Mouse (Mus musculus) heart, embryonic 15.5 days (tissue): ENCODE data around the gene Ubr3. TPM values are rescaled to one million over a fixed set of nuclear protein-coding genes. Genes with fewer than 3 reads are reported as not detected.
A peak's percentile ranks its signal among the peaks of the same experiment; 100 is the strongest.
"Not testable (repeated sequence)": the region's sequence is repeated elsewhere in the genome, so short reads cannot be mapped to it uniquely, and the experiment has no call there.

Experiments
- ATAC-seq: fragments of 200-750 bp; cut with Nextera tagmentation; replicated peaks from 2 replicates; pipeline ENCODE4 v1.8.0; 2017; ENCODE audit warnings: low read depth, moderate TSS enrichment; ENCODE audit not compliant: insufficient number of reproducible peaks, insufficient read depth, low FRiP score
- H3K27ac ChIP-seq: fragments of 300-500 bp; sonication (generic); 2 replicates; pipeline ENCODE4 v1.5.1; 2015; ENCODE audit warnings: mild to moderate bottlenecking, inconsistent platforms
- H3K27me3 ChIP-seq: fragments of 300-500 bp; sonication (generic); 2 replicates; pipeline ENCODE4 v1.6.1; 2015; ENCODE audit warnings: inconsistent platforms
- H3K36me3 ChIP-seq: fragments of 300-500 bp; sonication (generic); 2 replicates; pipeline ENCODE4 v1.6.1; 2015; ENCODE audit warnings: mild to moderate bottlenecking, inconsistent platforms
- H3K4me1 ChIP-seq: fragments of 300-500 bp; sonication (generic); replicated peaks from 2 replicates; pipeline ENCODE4 v1.6.1; 2015; ENCODE audit warnings: inconsistent platforms
- H3K4me2 ChIP-seq: fragments of 300-500 bp; sonication (generic); 2 replicates; pipeline ENCODE4 v1.6.1; 2015; ENCODE audit warnings: inconsistent platforms, mild to moderate bottlenecking, moderate library complexity
- H3K4me3 ChIP-seq: fragments of 300-500 bp; sonication (generic); 2 replicates; pipeline ENCODE4 v1.5.1; 2015; ENCODE audit warnings: mild to moderate bottlenecking, inconsistent platforms
- H3K9ac ChIP-seq: fragments of 300-500 bp; sonication (generic); 2 replicates; pipeline ENCODE4 v1.6.1; 2015; ENCODE audit warnings: mild to moderate bottlenecking, inconsistent platforms
- H3K9me3 ChIP-seq: fragments of 300-500 bp; sonication (generic); replicated peaks from 2 replicates; pipeline ENCODE4 v1.6.1; 2016; ENCODE audit warnings: inconsistent platforms
- WGBS: fragments of 180-500 bp; shearing (Covaris S2); methylation state at CpG from one replicate; pipeline ENCODE4 v1.1.7; 2015; ENCODE audit warnings: mixed read lengths; 5-methylcytosine and 5-hydroxymethylcytosine counted together
- polyA plus RNA-seq: library from polyadenylated mRNA; unstranded; fragments of >200 nt; fragmentation: Nextera tagmentation; extraction: Ambion mirVana; gene quantifications from 2 replicates; pipeline ENCODE4 v1.2.1, GENCODE M21; 2015

Gene Ubr3
- polyA plus RNA-seq, 1 experiment from 2014 or later = 9.1 TPM

DNA sequence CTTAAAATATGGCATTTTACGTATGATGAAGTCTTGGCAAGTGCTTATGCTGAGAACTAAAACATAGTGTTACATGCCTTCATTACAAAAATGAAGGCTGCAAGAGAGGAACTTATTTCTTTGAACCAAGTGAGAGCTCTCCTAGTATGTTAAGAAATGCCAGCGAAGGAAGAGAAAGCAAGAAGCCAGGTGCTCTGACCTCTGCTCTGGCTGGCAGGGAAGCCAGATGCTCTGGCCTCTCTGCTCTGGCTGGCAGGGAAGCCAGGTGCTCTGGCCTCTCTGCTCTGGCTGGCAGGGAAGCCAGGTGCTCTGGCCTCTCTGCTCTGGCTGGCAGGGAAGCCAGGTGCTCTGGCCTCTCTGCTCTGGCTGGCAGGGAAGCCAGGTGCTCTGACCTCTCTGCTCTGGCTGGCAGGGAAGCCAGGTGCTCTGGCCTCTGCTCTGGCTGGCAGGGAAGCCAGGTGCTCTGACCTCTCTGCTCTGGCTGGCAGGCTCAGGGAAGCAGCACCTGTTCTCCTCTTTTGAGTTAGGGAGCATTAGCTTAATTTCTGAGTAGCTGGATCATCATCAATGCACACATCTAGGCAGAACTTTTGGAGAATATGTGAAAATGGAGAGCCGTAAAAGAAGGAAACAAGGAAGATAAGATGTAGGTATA lies 97.2 kb downstream of the Ubr3 start:
- not testable (repeated sequence) for H3K4me1 ChIP-seq, H3K4me3 ChIP-seq, ATAC-seq, H3K27ac ChIP-seq, H3K4me2 ChIP-seq, H3K9me3 ChIP-seq, H3K27me3 ChIP-seq, H3K9ac ChIP-seq
- peaks cover 36% of the 10 kb centered on the region for H3K36me3 ChIP-seq
- 77% methylated on average over 3 of the region's 3 CpGs for WGBS

DNA sequence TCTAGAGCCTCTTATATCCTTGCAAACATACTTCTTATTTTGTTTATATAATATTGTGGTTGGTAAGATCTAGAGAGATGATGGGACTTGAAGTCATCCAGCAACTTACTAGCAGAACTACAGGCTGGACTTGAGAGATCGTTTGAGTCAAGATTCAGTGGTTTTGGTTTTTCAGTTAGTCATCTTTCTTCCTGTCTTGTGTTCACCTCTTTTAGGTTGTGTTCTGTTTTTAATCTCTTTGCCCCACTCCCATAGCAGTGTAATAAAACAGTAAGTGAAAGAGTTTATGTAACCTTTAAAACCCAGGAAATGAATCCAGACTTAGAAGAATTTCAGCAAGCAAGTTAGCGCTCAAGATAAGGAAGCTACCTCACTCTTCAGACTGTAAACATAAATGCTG lies 97.7 kb downstream of the Ubr3 start:
- Histone ChIP-seq H3K9ac (no peak overlapping the region), H3K4me2 (no peak overlapping the region), H3K9me3 (no peaks in the 10 kb centered on the region), H3K4me3 (no peak overlapping the region), H3K27ac (no peak overlapping the region), H3K27me3 (no peaks in the 10 kb centered on the region), H3K36me3 (peaks cover 30% of the 10 kb centered on the region), H3K4me1 (no peaks in the 10 kb centered on the region)
- 63% methylated on average over 2 of the region's 2 CpGs for WGBS
- no peak for ATAC-seq

- WGBS = 84% methylated on average over 7 of the region's 7 CpGs
- ATAC-seq = no peak
- Histone ChIP-seq H3K27me3 (no peaks in the 10 kb centered on the region), H3K9ac (no peak overlapping the region), H3K4me3 (no peak overlapping the region), H3K9me3 (no peaks in the 10 kb centered on the region), H3K4me1 (no peaks in the 10 kb centered on the region), H3K27ac (no peak overlapping the region), H3K4me2 (no peak overlapping the region), H3K36me3 (peaks cover 31% of the 10 kb centered on the region)
These were observed 102.2 kb downstream of the Ubr3 start for GRCm38 (mm10) chr2:69999097-69999770.

DNA sequence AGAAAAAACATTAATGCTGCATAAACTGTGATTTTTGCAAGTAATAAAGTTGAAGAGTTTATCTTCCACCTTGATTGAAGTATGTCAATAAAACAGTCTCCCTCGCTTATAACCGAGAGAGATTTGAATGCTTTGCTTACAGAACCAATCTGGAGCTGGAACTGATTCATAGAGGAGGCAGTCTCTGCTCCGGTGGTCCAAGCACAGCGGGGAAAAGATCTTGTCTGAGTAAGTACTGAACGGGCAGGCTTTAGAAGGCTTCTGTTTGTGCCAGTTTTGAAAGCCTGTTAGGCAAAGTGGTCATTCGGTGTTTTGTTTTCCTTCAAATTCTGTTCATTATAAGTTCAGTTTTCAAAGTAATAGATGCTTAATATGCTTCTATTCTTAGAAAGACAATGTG lies 103.3 kb downstream of the Ubr3 start:
- no peaks in the 10 kb centered on the region for H3K27me3 ChIP-seq
- H3K4me1 ChIP-seq = no peaks in the 10 kb centered on the region
- no peak overlapping the region for H3K4me2 ChIP-seq
- ATAC-seq = no peak
- no peak overlapping the region for H3K27ac ChIP-seq
- H3K9ac ChIP-seq = no peak overlapping the region
- H3K9me3 ChIP-seq = no peaks in the 10 kb centered on the region
- H3K36me3 ChIP-seq = peaks cover 29% of the 10 kb centered on the region
- no peak overlapping the region for H3K4me3 ChIP-seq
- 92% methylated on average over 6 of the region's 6 CpGs for WGBS

DNA sequence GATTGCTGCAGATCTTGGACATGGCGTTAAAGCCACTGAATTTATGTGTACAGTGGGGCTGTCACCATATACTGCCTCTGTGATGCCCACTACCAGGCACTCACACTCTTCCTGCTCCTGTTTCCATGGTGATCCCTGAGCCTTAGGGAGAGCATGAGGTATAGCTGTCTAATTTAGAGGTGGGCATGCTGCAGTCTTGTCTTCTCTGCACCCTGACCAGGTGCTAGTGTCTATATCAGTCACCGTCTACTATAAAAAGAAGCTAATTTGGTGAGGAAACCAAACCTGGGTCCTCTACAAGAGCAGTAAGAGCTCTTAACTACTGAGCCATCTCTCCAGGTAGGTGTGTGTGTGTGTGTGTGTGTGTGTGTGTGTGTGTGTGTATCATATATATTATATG lies 109.4 kb downstream of the Ubr3 start:
- WGBS = 96% methylated on average over 2 of the region's 2 CpGs
- Histone ChIP-seq H3K27me3 (no peaks in the 10 kb centered on the region), H3K27ac (no peak overlapping the region), H3K4me2 (no peak overlapping the region), H3K4me1 (no peaks in the 10 kb centered on the region), H3K4me3 (no peak overlapping the region), H3K36me3 (peaks cover 23% of the 10 kb centered on the region), H3K9ac (no peak overlapping the region), H3K9me3 (no peaks in the 10 kb centered on the region)
- ATAC-seq = no peak

DNA sequence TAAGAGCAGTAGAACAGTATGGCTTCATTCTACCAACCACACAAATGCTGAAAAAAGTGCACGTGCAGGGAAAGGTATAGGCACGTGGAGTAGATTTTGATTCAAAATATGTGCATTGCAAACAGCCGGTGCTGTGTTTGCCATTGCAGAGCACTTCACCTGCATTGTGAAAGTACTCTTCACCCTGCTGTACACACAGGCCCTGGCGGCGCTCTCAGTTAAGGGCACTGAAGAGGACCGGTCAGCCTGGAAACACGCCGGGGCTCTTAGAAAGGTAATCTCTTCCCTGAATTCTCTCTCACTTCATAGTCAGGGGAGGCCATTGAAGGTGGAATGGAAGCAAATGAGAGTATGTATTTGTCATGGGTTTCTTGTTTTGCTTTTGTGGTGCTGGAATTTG lies 115.9 kb downstream of the Ubr3 start:
- Histone ChIP-seq H3K36me3 (peaks cover 32% of the 10 kb centered on the region), H3K4me2 (no peak overlapping the region), H3K27me3 (no peaks in the 10 kb centered on the region), H3K27ac (no peak overlapping the region), H3K9me3 (no peaks in the 10 kb centered on the region), H3K4me1 (peaks cover 3% of the 10 kb centered on the region), H3K4me3 (no peak overlapping the region), H3K9ac (no peak overlapping the region)
- 93% methylated on average over 8 of the region's 8 CpGs for WGBS
- ATAC-seq = no peak

- Histone ChIP-seq H3K4me2 (peak overlapping the region; percentile 7; the same call in 1 of the 2 replicates), H3K27ac (peak overlapping the region; percentile 1; the same call in 1 of the 2 replicates), H3K4me3 (no peak overlapping the region), H3K9me3 (no peaks in the 10 kb centered on the region), H3K36me3 (peaks cover 43% of the 10 kb centered on the region), H3K27me3 (no peaks in the 10 kb centered on the region), H3K4me1 (peaks cover 8% of the 10 kb centered on the region), H3K9ac (no peak overlapping the region)
- ATAC-seq = no peak
- 20% methylated on average over 6 of the region's 6 CpGs for WGBS
These were observed 121.2 kb downstream of the Ubr3 start for GRCm38 (mm10) chr2:70018236-70018635.

DNA sequence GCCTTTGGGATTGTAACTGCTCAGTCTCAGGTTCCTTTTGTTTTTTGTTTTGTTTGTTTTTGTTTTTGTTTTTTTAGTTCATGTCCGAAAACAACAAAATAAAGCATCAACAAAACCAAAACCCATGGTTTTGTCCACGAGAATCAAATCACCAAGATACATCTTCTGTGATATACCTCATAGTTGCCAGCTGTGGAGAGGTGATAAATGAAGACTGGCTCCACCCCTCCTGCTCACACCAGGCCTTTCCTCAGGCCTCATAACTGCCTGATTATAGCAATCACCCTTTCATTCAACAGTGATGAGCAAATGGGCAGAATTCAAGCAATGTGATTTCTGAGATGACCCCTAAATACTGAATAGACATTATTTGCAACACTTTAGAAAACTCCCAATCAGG lies 127.4 kb downstream of the Ubr3 start:
- ATAC-seq = no peak
- Histone ChIP-seq H3K27ac (no peak overlapping the region), H3K9me3 (0 out of 2 replicates have a peak, but pooled peaks cover 3% of the 10 kb centered on the region), H3K4me3 (no peak overlapping the region), H3K9ac (no peak overlapping the region), H3K4me1 (no peaks in the 10 kb centered on the region), H3K4me2 (no peak overlapping the region), H3K27me3 (no peaks in the 10 kb centered on the region), H3K36me3 (peaks cover 23% of the 10 kb centered on the region)
- WGBS = 94% methylated on average over 2 of the region's 2 CpGs

DNA sequence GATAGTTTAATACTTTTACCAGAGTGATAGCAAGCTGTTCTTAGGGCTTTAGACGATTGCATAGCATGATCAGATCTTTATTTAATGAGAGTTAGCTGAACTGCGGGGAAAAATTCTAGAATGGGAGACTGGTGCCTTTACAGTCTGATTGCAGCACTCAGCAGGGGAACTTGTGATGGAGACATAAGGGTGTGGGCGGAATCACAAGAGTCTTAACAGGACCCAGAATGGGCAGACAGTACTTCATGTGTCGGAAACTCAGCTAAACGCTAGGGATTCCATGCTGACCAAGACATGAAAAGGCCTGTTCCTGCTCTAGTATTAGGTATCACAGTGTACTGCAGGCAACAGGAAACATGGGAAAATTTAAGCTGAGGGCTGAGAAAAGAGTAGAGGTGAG lies 128.7 kb downstream of the Ubr3 start:
- no peaks in the 10 kb centered on the region for H3K4me1 ChIP-seq
- H3K4me3 ChIP-seq = no peak overlapping the region
- H3K27me3 ChIP-seq = no peaks in the 10 kb centered on the region
- no peak for ATAC-seq
- H3K9ac ChIP-seq = no peak overlapping the region
- H3K36me3 ChIP-seq = peaks cover 18% of the 10 kb centered on the region
- WGBS = 90% methylated on average over 5 of the region's 5 CpGs
- H3K4me2 ChIP-seq = no peak overlapping the region
- H3K9me3 ChIP-seq = 0 out of 2 replicates have a peak, but pooled peaks cover 3% of the 10 kb centered on the region
- no peak overlapping the region for H3K27ac ChIP-seq

GRCm38 (mm10) chr2:70031472-70031871 lies 134.4 kb downstream of the Ubr3 start:
- Histone ChIP-seq H3K4me3 (no peak overlapping the region), H3K4me2 (no peak overlapping the region), H3K9ac (no peak overlapping the region), H3K4me1 (no peaks in the 10 kb centered on the region), H3K9me3 (0 out of 2 replicates have a peak, but pooled peaks cover 3% of the 10 kb centered on the region), H3K36me3 (no peaks in the 10 kb centered on the region), H3K27me3 (no peaks in the 10 kb centered on the region), H3K27ac (no peak overlapping the region)
- ATAC-seq = no peak
- 75% methylated on average over 2 of the region's 2 CpGs for WGBS

- Histone ChIP-seq H3K27ac (no peak overlapping the region), H3K27me3 (0 out of 2 replicates have a peak, but pooled peaks cover 3% of the 10 kb centered on the region), H3K4me3 (no peak overlapping the region), H3K9me3 (no peaks in the 10 kb centered on the region), H3K36me3 (no peaks in the 10 kb centered on the region), H3K4me1 (no peaks in the 10 kb centered on the region), H3K9ac (no peak overlapping the region), H3K4me2 (no peak overlapping the region)
- ATAC-seq = no peak
- 80% methylated on average over 5 of the region's 5 CpGs for WGBS
These were observed 137.8 kb downstream of the Ubr3 start for GRCm38 (mm10) chr2:70034895-70035294.

GRCm38 (mm10) chr2:70035358-70035757 lies 138.3 kb downstream of the Ubr3 start:
- ATAC-seq = no peak
- no peaks in the 10 kb centered on the region for H3K36me3 ChIP-seq
- no peak overlapping the region for H3K9ac ChIP-seq
- H3K4me3 ChIP-seq = no peak overlapping the region
- no peaks in the 10 kb centered on the region for H3K9me3 ChIP-seq
- WGBS = 71% methylated on average over 1 of the region's 1 CpGs
- H3K27ac ChIP-seq = no peak overlapping the region
- H3K4me1 ChIP-seq = no peaks in the 10 kb centered on the region
- 0 out of 2 replicates have a peak, but pooled peaks cover 3% of the 10 kb centered on the region for H3K27me3 ChIP-seq
- H3K4me2 ChIP-seq = no peak overlapping the region
